In genomic region chr3:130996786-130997185, GRCm38 (mm10) we compare ENCODE assay signal across 24 mouse cellular contexts.
DNase-seq lines count a peak whose midpoint lies in the region; ATAC-seq and TF ChIP-seq lines count a peak whose summit lies in the region.
"Had no signal": no experiment of that assay in that cellular context is flagged by ENCODE, and none has a peak within 500 bp of the region (broad histone marks: within the 10 kb centered on the region; RNA-seq: fewer than 3 reads in every experiment).

No protein-coding gene starts in this region.

- no peaks in the 10 kb centered on the region for H3K36me3 ChIP-seq in embryonic facial prominence, embryonic 13.5 days
- no peaks in the 10 kb centered on the region for H3K36me3 ChIP-seq in embryonic facial prominence, embryonic 10.5 days (replicated peaks)
- no peaks in the 10 kb centered on the region for H3K36me3 ChIP-seq in heart, adult 2 months (ENCODE audit: control insufficient read depth, insufficient read depth, low read length)
- H3K36me3 ChIP-seq in liver, embryonic 12.5 days: no peaks in the 10 kb centered on the region
- H3K36me3 ChIP-seq: embryonic facial prominence, embryonic 15.5 days; forebrain, embryonic 10.5 days; G1E; heart, embryonic 10.5 days; heart, embryonic 15.5 days; hindbrain, embryonic 13.5 days had no signal

- H3K9ac ChIP-seq in embryonic facial prominence, embryonic 13.5 days: no peak overlapping the region
- no peak overlapping the region for H3K9ac ChIP-seq in heart, adult 2 months (ENCODE audit: low read depth, low read length)
- H3K9ac ChIP-seq in liver, embryonic 12.5 days: no peak overlapping the region
- H3K9ac ChIP-seq: embryonic facial prominence, embryonic 15.5 days; heart, embryonic 15.5 days; hindbrain, embryonic 13.5 days had no signal

- H3K4me3 ChIP-seq in embryonic facial prominence, embryonic 13.5 days: no peak overlapping the region
- no peak overlapping the region for H3K4me3 ChIP-seq in embryonic facial prominence, embryonic 10.5 days
- no peak overlapping the region for H3K4me3 ChIP-seq in heart, adult 2 months
- H3K4me3 ChIP-seq in liver, embryonic 12.5 days: no peak overlapping the region
- H3K4me3 ChIP-seq: embryonic facial prominence, embryonic 15.5 days; erythroblast, embryonic 14.5 days; forebrain, embryonic 10.5 days; gastrocnemius, adult 2 months; heart, embryonic 10.5 days; heart, embryonic 15.5 days; hindbrain, embryonic 13.5 days had no signal

- no peak for ATAC-seq in embryonic facial prominence, embryonic 13.5 days (ENCODE audit: insufficient number of reproducible peaks, insufficient read depth, low FRiP score, low TSS enrichment, low read depth)
- ATAC-seq in liver, embryonic 12.5 days: no peak
- ATAC-seq: forebrain, embryonic 14.5 days; hindbrain, postnatal 0 days had no signal

- TF ChIP-seq POLR2A in heart, adult 2 months (IDR thresholded peaks at IDR 0.05; ENCODE audit: insufficient read depth, low read depth, low read length): no peak

- H3K27me3 ChIP-seq in embryonic facial prominence, embryonic 13.5 days: no peaks in the 10 kb centered on the region
- H3K27me3 ChIP-seq in embryonic facial prominence, embryonic 10.5 days (replicated peaks; ENCODE audit: low read depth, poor library complexity, severe bottlenecking): no peaks in the 10 kb centered on the region
- no peaks in the 10 kb centered on the region for H3K27me3 ChIP-seq in heart, adult 2 months (ENCODE audit: control insufficient read depth, insufficient read depth, low read length)
- no peaks in the 10 kb centered on the region for H3K27me3 ChIP-seq in liver, embryonic 12.5 days (replicated peaks)
- H3K27me3 ChIP-seq: embryonic facial prominence, embryonic 15.5 days; heart, embryonic 15.5 days; hindbrain, embryonic 13.5 days had no signal

- H3K4me2 ChIP-seq in embryonic facial prominence, embryonic 13.5 days: peak overlapping the region; percentile 28; the same call in 1 of the 2 replicates
- no peak overlapping the region for H3K4me2 ChIP-seq in liver, embryonic 12.5 days
- H3K4me2 ChIP-seq: embryonic facial prominence, embryonic 15.5 days; heart, embryonic 15.5 days; hindbrain, embryonic 13.5 days had no signal

- no peaks in the 10 kb centered on the region for H3K9me3 ChIP-seq in embryonic facial prominence, embryonic 13.5 days
- no peaks in the 10 kb centered on the region for H3K9me3 ChIP-seq in embryonic facial prominence, embryonic 10.5 days
- H3K9me3 ChIP-seq in liver, embryonic 12.5 days (replicated peaks): no peaks in the 10 kb centered on the region
- H3K9me3 ChIP-seq: embryonic facial prominence, embryonic 15.5 days; forebrain, embryonic 10.5 days; heart, embryonic 10.5 days; heart, embryonic 15.5 days; hindbrain, embryonic 13.5 days had no signal

- H3K79me2 ChIP-seq in heart, adult 2 months (replicated peaks; ENCODE audit: control insufficient read depth, insufficient read depth, low read length): no peaks in the 10 kb centered on the region

- H3K27ac ChIP-seq in embryonic facial prominence, embryonic 13.5 days: no peak overlapping the region
- H3K27ac ChIP-seq in embryonic facial prominence, embryonic 10.5 days (replicated peaks): no peak overlapping the region
- H3K27ac ChIP-seq in heart, adult 2 months: no peak overlapping the region
- no peak overlapping the region for H3K27ac ChIP-seq in liver, embryonic 12.5 days
- H3K27ac ChIP-seq: embryonic facial prominence, embryonic 15.5 days; forebrain, embryonic 10.5 days; gastrocnemius, adult 2 months; heart, embryonic 10.5 days; heart, embryonic 15.5 days; hindbrain, embryonic 13.5 days; hindbrain, postnatal 0 days had no signal

- H3K4me1 ChIP-seq in embryonic facial prominence, embryonic 13.5 days: peaks cover 12% of the 10 kb centered on the region
- H3K4me1 ChIP-seq in embryonic facial prominence, embryonic 10.5 days: no peaks in the 10 kb centered on the region; the same call in 1 of the 2 replicates
- H3K4me1 ChIP-seq in heart, adult 2 months (ENCODE audit: control insufficient read depth, insufficient read depth, low read length): no peaks in the 10 kb centered on the region
- no peaks in the 10 kb centered on the region for H3K4me1 ChIP-seq in liver, embryonic 12.5 days
- H3K4me1 ChIP-seq: embryonic facial prominence, embryonic 15.5 days; forebrain, embryonic 10.5 days; heart, embryonic 10.5 days; heart, embryonic 15.5 days; hindbrain, embryonic 13.5 days had no signal

- DNase-seq in embryonic facial prominence, embryonic 10.5 days (ENCODE audit: low spot score): no peak
- peak; percentile 49 for DNase-seq in thymus, postnatal 0 days (ENCODE audit: low spot score)
- no peak for DNase-seq in thymus, adult 18-20 months
- peak; percentile 42 for DNase-seq in thymus, postnatal 14 days
- no peak for DNase-seq in heart, adult 2 months
- DNase-seq: adrenal gland, adult 2 months; adrenal gland, postnatal 25 days; cerebellum, adult 18-20 months; cerebellum, adult 9-11 months; cerebellum, postnatal 36 days; gastrocnemius, adult 2 months; gastrocnemius, postnatal 36 days; heart, postnatal 14 days had no signal

- TF ChIP-seq EP300 in heart, adult 2 months (IDR thresholded peaks at IDR 0.05; ENCODE audit: insufficient read depth, low read depth, low read length): no peak

- WGBS in embryonic facial prominence, embryonic 13.5 days: 33% methylated on average over 11 of the region's 11 CpGs
- WGBS in embryonic facial prominence, embryonic 10.5 days: 55% methylated on average over 11 of the region's 11 CpGs
- 64% methylated on average over 11 of the region's 11 CpGs for WGBS in heart, adult 2 months
- WGBS in liver, embryonic 12.5 days (ENCODE audit: insufficient replicate concordance): 52% methylated on average over 11 of the region's 11 CpGs

- intact Hi-C loops in heart, adult 2 months (cut with DNase I): no loop called here

- TF ChIP-seq CTCF in heart, adult 2 months (IDR thresholded peaks at IDR 0.05): no peak

Comparison
In these comparisons a context has a peak if more than half of its experiments do, and no peak if none do; other contexts are left out.
1. DNase-seq: peak in thymus, postnatal 0 days (single experiment) and thymus, postnatal 14 days (single experiment); none in embryonic facial prominence, embryonic 10.5 days (single experiment), thymus, adult 18-20 months (0 of 2) and heart, adult 2 months (0 of 2).